Mouse (Mus musculus) heart, adult 2 months (tissue): ENCODE measurements around the gene Cxcl15.

Experiments used
- CTCF ChIP-seq: fragments of 200-600 bp; IDR thresholded peaks from 2 replicates; pipeline ENCODE4 v1.8.1; 2022; ENCODE audit warnings: antibody characterized with exemption, mild to moderate bottlenecking, moderate library complexity
- EP300 ChIP-seq: fragments of 200-500 bp; IDR thresholded peaks from 2 replicates; pipeline ENCODE4 v1.6.1; 2011; ENCODE audit warnings: low read depth, low read length, control low read depth; ENCODE audit not compliant: insufficient read depth
- POLR2A ChIP-seq: fragments of 200-500 bp; IDR thresholded peaks from 2 replicates; pipeline ENCODE4 v1.6.1; 2011; ENCODE audit warnings: mild to moderate bottlenecking, low read depth, low read length, control low read depth; ENCODE audit not compliant: insufficient read depth

DNA sequence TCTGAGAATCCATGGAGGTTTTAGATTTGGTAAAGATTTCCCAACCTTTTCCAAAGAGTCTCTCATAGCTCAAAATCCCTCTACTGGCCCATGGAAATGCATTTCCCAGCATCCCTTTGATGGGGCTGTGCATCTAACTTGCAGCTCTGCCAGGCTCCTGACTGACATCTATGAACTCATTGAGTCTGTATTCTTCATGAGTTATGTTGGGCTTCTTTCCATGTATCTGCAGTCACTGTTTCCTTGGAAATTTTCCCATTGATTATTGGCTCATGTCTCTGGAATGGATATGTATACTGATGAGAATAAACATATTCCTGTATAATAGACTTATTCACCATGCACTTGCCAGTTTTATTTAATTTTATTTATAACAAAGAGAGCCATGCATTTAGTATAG is 11.7 kb downstream of the Cxcl15 start:
- TF ChIP-seq CTCF: no peak
- TF ChIP-seq EP300: no peak
- TF ChIP-seq POLR2A: no peak
